Mouse (Mus musculus): ENCODE data around the gene Zcchc24.

DNA sequence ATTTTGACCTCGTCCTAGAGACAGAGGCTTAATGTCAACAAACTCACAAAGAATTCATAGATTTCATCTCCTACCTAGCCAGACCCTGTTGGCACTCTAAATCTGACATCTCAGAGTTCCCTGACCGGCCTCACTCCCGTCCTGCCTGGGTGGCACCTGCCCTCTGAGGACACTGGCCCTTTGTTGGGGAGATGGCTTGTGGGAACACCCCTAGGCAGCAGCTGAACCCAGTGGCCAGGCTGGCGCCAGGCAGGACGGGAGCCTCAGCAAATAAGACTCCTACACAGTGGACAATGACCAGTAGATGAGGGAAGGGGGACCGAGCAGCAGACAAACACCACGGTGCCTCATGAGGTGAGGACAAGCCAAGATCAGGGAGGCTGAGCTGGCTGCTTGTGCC, 89.2 kb downstream of the Zcchc24 start:
- TF ChIP-seq CTCF (IDR thresholded peaks at IDR 0.05; ENCODE audit: low read depth), result no peak
- TF ChIP-seq EP300 (IDR thresholded peaks at IDR 0.05; ENCODE audit: low read depth), result no peak
